Mouse (Mus musculus) midbrain, embryonic 11.5 days (tissue): ENCODE measurements at regions not wholly inside any gene's neighbourhood (a gene's known extent, or its start where the extent isn't known, plus 50 kb on each side); places are given as distances from the start of the nearest gene placed in this dataset.

Source experiments
- ATAC-seq: fragments of 200-750 bp; cut with Nextera tagmentation; 2 replicates; pipeline ENCODE4 v1.8.0; 2017; ENCODE audit warnings: moderate TSS enrichment, moderate library complexity; ENCODE audit not compliant: low FRiP score
- DNase-seq: peaks from one replicate; pipeline ENCODE4 v3.0.0; 2015; ENCODE audit warnings: low spot score; ENCODE audit errors: missing footprints
- H3K27ac ChIP-seq: fragments of 300-500 bp; sonication (generic); 2 replicates; pipeline ENCODE4 v1.5.1; 2014; ENCODE audit warnings: low read depth, low read length
- H3K27me3 ChIP-seq: fragments of 300-500 bp; sonication (generic); 2 replicates; pipeline ENCODE4 v1.6.1; 2014; ENCODE audit warnings: mild to moderate bottlenecking, low read length, moderate library complexity, mixed read lengths; ENCODE audit not compliant: control insufficient read depth, insufficient read depth
- H3K36me3 ChIP-seq: fragments of 300-500 bp; sonication (generic); 2 replicates; pipeline ENCODE4 v1.6.1; 2014; ENCODE audit warnings: mild to moderate bottlenecking, low read length, moderate library complexity, mixed read lengths; ENCODE audit not compliant: control insufficient read depth, insufficient read depth
- H3K4me1 ChIP-seq: fragments of 300-500 bp; sonication (generic); 2 replicates; pipeline ENCODE4 v1.6.1; 2014; ENCODE audit warnings: low read length; ENCODE audit not compliant: control insufficient read depth, insufficient read depth
- H3K4me2 ChIP-seq: fragments of 300-500 bp; sonication (generic); 2 replicates; pipeline ENCODE4 v1.6.1; 2014; ENCODE audit warnings: mild to moderate bottlenecking, moderate library complexity
- H3K4me3 ChIP-seq: fragments of 300-500 bp; sonication (generic); 2 replicates; pipeline ENCODE4 v1.5.1; 2014; ENCODE audit warnings: low read depth, low read length
- H3K9ac ChIP-seq: fragments of 300-500 bp; sonication (generic); 2 replicates; pipeline ENCODE4 v1.6.1; 2014; ENCODE audit warnings: low read length
- H3K9me3 ChIP-seq: fragments of 300-500 bp; sonication (generic); 2 replicates; pipeline ENCODE4 v1.6.1; 2016; ENCODE audit warnings: low read length; ENCODE audit not compliant: control insufficient read depth
- WGBS: fragments of 180-500 bp; shearing (Covaris S2); extraction: QIAGEN DNeasy Blood & Tissue Kit; methylation state at CpG from one replicate; pipeline ENCODE4 v1.1.7; 2014; 5-methylcytosine and 5-hydroxymethylcytosine counted together

DNA sequence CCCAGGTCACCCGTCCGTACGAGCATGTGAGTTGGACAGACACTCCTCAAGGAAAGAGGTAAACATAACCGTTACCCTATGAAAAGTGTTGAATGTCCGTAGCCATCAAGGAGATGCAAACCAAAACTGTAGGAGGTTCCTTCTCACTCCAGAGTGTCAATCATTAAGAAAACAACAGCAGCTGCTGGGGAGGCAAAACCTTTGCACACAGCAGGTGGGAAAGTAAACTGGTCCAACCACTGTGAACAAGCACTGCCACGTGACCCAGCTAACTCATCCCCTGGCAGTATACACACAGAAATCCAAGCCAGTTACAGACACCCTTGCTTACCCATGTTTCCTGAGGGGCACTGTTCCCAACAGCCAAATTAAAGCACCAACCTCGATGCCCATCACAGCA lies 54.7 kb upstream of the Irx5 start:
- H3K4me3 ChIP-seq = no peak overlapping the region
- H3K9me3 ChIP-seq = peaks cover 3% of the 10 kb centered on the region; the same call in 1 of the 2 replicates
- H3K27ac ChIP-seq = no peak overlapping the region
- no peaks in the 10 kb centered on the region for H3K27me3 ChIP-seq
- no peaks in the 10 kb centered on the region for H3K36me3 ChIP-seq
- no peak for DNase-seq
- no peak overlapping the region for H3K9ac ChIP-seq
- H3K4me1 ChIP-seq = peaks cover 2% of the 10 kb centered on the region; the same call in 1 of the 2 replicates
- 82% methylated on average over 7 of the region's 7 CpGs for WGBS
- H3K4me2 ChIP-seq = no peak overlapping the region
- ATAC-seq = no peak

DNA sequence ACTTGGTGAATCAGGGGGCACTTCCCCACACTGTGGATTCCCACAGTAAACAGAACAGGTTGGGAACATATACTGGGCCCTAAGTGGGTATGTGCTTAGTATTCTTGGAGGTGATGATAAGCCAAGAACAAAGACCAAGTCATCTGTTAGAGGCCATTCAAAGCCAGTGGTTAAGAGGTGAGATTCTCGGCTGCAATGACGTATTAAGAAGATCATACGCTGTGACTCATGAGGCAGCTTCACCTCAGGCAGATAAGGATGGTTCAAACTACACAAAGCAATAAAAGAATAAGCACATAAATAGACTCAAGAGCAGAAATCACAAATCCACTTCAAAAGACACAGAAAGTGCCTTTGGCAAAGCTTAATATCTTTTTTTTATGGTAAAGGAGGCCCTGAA lies 56.4 kb upstream of the Irx5 start:
- H3K4me2 ChIP-seq = no peak overlapping the region
- H3K27me3 ChIP-seq = no peaks in the 10 kb centered on the region
- peaks cover 3% of the 10 kb centered on the region; the same call in 1 of the 2 replicates for H3K9me3 ChIP-seq
- peaks cover 2% of the 10 kb centered on the region; the same call in 1 of the 2 replicates for H3K4me1 ChIP-seq
- no peaks in the 10 kb centered on the region for H3K36me3 ChIP-seq
- no peak for DNase-seq
- 94% methylated on average over 3 of the region's 3 CpGs for WGBS
- H3K27ac ChIP-seq = no peak overlapping the region
- H3K4me3 ChIP-seq = no peak overlapping the region
- H3K9ac ChIP-seq = no peak overlapping the region
- ATAC-seq = no peak

DNA sequence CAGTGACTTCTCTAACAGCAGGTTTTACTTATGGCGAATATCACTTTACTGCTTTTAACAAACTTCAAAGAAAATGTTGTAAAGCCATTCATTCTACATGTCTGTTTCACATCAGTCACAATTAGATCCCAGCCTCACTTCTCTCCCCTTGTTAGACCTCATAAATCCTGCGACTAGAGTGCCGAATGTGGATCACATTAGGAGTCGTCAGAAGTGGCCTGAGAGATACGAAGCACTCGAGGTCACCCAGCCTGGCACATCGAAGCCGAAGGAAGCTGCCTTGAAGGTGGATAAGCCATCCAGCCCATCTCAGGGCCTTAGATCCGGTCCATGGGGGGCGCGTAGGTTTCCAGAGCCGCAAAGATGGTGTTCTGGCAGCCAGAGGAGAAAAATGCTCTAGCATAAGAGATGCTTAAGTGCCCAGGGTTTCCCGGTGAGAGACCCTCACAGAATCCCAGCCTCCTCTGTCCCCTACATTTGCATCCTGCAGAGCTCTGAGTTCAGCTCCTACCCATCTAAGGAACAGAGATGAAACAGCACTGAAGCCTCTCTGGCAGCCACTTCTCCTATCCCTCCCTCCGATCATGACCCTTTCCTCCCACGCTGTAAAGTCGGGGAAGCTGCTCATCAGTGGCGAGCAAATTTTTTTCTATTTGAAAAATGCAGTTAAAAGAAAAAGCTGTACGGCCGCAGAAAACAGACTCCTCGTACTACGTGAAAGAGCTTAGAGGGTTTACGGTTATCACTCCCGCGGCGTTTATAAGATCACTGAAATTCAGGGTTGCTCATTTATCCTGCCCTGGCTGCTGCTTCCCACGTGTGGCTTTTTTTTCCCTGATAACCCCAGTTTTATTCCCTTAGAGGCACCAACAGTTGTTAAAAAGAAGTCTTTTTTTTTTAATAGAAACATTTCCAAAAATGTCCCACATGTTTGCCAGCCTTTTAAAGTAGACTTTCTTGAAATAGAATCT lies 70.3 kb upstream of the Irx5 start:
- no peak overlapping the region for H3K9ac ChIP-seq
- H3K27me3 ChIP-seq = no peaks in the 10 kb centered on the region
- no peak overlapping the region for H3K27ac ChIP-seq
- no peak overlapping the region for H3K4me2 ChIP-seq
- DNase-seq (peak; percentile 89), ATAC-seq (no peak)
- no peak overlapping the region for H3K4me3 ChIP-seq
- no peaks in the 10 kb centered on the region for H3K36me3 ChIP-seq
- H3K4me1 ChIP-seq = no peaks in the 10 kb centered on the region
- no peaks in the 10 kb centered on the region for H3K9me3 ChIP-seq
- 81% methylated on average over 26 of the region's 26 CpGs for WGBS

DNA sequence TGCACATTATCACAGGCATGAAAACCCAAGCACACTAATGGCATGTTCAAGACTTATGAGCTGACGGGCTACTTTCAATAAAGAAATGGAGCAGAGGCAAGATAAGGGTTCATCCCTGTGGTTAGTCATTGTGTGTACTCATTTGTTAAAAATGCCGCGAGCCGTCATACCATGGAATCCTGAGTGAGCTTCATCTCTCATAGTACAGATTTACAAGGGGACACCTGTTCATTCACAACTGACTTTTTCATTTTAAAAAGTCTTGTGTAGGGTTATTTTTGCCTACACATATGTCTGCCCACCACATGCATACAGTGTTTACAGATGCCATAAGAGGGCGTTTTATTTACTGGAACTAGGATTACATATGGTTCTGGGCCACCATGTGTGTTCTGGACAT lies 81.7 kb upstream of the Irx5 start:
- no peak for ATAC-seq
- WGBS = 93% methylated on average over 5 of the region's 5 CpGs
- no peak for DNase-seq
- Histone ChIP-seq H3K4me2 (no peak overlapping the region), H3K9ac (no peak overlapping the region), H3K4me3 (no peak overlapping the region), H3K27me3 (no peaks in the 10 kb centered on the region), H3K36me3 (no peaks in the 10 kb centered on the region), H3K9me3 (no peaks in the 10 kb centered on the region), H3K27ac (no peak overlapping the region), H3K4me1 (peaks cover 4% of the 10 kb centered on the region)

DNA sequence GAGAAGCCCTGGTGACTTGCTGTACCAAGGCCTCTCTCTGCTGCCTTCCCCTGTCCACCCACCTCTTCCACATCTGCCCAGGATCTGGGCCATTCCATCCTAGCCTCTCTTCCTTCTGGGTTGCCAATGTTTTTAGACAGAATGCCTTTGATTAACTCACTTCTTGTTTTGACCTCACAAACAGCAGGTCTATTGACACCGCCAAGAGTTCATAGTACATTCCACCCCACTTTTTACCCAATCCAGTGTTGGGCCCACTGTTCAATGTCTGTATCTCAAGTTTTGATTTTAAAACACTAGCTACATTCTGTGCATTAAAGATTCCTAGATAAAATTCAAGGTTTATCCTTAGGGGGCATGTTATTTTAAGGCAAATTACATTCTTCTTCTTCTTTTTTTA lies 84.7 kb upstream of the Irx5 start:
- 89% methylated on average over 1 of the region's 1 CpGs for WGBS
- no peaks in the 10 kb centered on the region for H3K27me3 ChIP-seq
- H3K4me2 ChIP-seq = no peak overlapping the region
- H3K27ac ChIP-seq = no peak overlapping the region
- no peak overlapping the region for H3K9ac ChIP-seq
- no peaks in the 10 kb centered on the region for H3K36me3 ChIP-seq
- peaks cover 4% of the 10 kb centered on the region for H3K4me1 ChIP-seq
- no peak overlapping the region for H3K4me3 ChIP-seq
- ATAC-seq = no peak
- no peak for DNase-seq
- H3K9me3 ChIP-seq = no peaks in the 10 kb centered on the region

DNA sequence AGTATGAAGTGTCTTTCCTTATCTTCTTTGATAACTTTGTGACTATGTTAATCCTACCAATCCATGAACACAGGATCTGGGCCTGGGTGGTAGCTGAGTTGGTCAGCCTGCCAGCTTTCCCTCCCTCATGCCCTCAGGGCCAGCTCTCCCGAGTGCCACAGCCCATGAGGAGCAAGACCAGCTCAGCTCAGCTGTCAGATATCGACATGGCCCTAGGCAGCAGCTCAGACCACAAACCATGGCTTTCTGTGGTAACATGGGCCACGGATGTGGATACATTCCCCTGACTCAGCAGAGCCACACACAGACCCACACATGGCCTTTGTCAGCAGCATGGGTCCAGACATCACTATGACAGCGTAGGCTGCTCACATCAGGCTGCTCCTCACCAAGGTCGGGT lies 85.4 kb upstream of the Irx5 start:
- H3K4me2 ChIP-seq = no peak overlapping the region
- WGBS = 83% methylated on average over 5 of the region's 5 CpGs
- ATAC-seq = no peak

DNA sequence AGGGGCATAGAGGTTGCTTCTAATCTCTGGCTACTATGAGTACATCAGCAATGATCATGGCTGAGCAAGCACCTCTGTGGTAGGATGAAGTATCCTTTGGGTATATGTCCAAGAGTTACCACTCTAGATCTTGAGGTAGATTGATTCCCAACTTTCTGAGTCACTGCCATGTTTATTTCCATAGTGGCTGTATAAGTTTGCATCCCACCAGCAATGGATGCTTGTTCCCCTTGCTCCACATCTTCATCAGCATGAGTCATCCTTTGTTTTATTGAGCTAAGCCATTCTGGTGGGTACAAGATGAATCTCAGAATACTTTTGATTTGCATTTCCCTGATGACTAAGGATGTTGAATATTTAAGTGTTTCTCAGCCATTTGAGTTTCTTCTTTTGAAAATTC lies 86.8 kb upstream of the Irx5 start:
- peaks cover 5% of the 10 kb centered on the region; the same call in 1 of the 2 replicates for H3K4me1 ChIP-seq
- no peak for DNase-seq
- no peaks in the 10 kb centered on the region for H3K27me3 ChIP-seq

More for the DNA sequence above, 85.4 kb upstream of the Irx5 start:
- H3K27ac ChIP-seq = no peak overlapping the region
- H3K4me1 ChIP-seq = peaks cover 4% of the 10 kb centered on the region
- no peaks in the 10 kb centered on the region for H3K9me3 ChIP-seq
- H3K27me3 ChIP-seq = no peaks in the 10 kb centered on the region
- H3K9ac ChIP-seq = no peak overlapping the region
- no peak overlapping the region for H3K4me3 ChIP-seq
- no peak for DNase-seq
- H3K36me3 ChIP-seq = no peaks in the 10 kb centered on the region

DNA sequence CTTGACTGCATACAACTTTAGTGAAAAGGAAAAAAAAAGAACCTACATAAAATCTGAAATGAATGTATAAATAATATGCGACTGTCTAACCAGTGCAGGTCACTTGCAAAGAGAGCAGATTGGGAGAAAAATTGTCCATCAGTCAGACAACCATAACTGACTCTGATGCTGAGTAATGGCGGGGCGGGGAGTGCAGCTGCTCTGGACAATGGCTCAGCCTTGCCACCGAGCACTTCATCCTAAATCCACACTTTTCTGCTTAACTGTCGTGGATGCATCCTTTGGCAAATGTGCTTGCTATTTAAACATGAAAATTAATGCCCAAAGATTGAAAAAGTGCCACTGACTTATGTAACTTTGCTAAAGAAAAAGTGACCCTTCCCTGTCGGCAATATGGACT lies 90.0 kb upstream of the Irx5 start:
- no peak overlapping the region for H3K27ac ChIP-seq

More for the DNA sequence above, 86.8 kb upstream of the Irx5 start:
- H3K36me3 ChIP-seq = no peaks in the 10 kb centered on the region
- H3K4me2 ChIP-seq = no peak overlapping the region
- H3K9ac ChIP-seq = no peak overlapping the region
- H3K27ac ChIP-seq = no peak overlapping the region
- no peak for ATAC-seq
- no peaks in the 10 kb centered on the region for H3K9me3 ChIP-seq
- H3K4me3 ChIP-seq = no peak overlapping the region

DNA sequence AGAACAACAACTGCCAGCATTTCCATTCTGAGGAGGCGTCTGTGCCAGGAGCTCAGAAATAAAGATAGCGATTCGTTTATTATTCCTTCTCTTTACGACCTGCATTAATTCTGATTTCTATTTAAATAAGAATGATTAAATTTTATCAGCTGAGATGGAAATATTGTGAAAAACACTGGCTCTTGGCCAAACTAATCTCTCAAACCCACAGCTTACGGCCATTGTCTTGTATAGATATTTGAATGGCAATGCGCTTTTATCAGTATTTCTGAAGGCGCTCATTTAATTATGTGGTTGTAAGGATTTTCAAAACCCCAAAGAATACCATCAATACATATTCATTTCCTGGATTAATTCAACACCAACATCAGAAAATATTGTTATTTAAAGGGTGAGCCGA lies 97.4 kb upstream of the Irx5 start:
- Histone ChIP-seq H3K4me1 (no peaks in the 10 kb centered on the region), H3K36me3 (no peaks in the 10 kb centered on the region), H3K9ac (no peak overlapping the region), H3K4me3 (no peak overlapping the region), H3K27ac (no peak overlapping the region), H3K9me3 (no peaks in the 10 kb centered on the region), H3K27me3 (no peaks in the 10 kb centered on the region), H3K4me2 (no peak overlapping the region)
- DNase-seq (no peak), ATAC-seq (no peak)
- 87% methylated on average over 8 of the region's 8 CpGs for WGBS

More for the DNA sequence above, 90.0 kb upstream of the Irx5 start:
- H3K4me1 ChIP-seq = peaks cover 5% of the 10 kb centered on the region; the same call in 1 of the 2 replicates
- H3K27me3 ChIP-seq = no peaks in the 10 kb centered on the region
- ATAC-seq (no peak), DNase-seq (peak; percentile 19)
- 79% methylated on average over 6 of the region's 6 CpGs for WGBS
- H3K4me3 ChIP-seq = no peak overlapping the region
- no peak overlapping the region for H3K4me2 ChIP-seq
- no peaks in the 10 kb centered on the region for H3K9me3 ChIP-seq
- no peak overlapping the region for H3K9ac ChIP-seq
- no peaks in the 10 kb centered on the region for H3K36me3 ChIP-seq
